Mouse (Mus musculus) heart, postnatal 0 days (tissue): Measurements from ENCODE around the gene Kctd18.

ENCODE experiments used
- CTCF ChIP-seq: IDR thresholded peaks from 2 replicates; pipeline ENCODE4 v1.5.1; 2016; ENCODE audit warnings: antibody characterized with exemption, control low read depth, low read depth
- EP300 ChIP-seq: IDR thresholded peaks from 2 replicates; pipeline ENCODE4 v1.6.1; 2016; ENCODE audit warnings: antibody characterized with exemption, low read depth

- no peak for TF ChIP-seq CTCF
- TF ChIP-seq EP300, result no peak
Measured at GRCm38 (mm10) chr1:57949716-57950115, 69.0 kb downstream of the Kctd18 start.
